13 mouse cellular contexts compared by ENCODE assay signal in genomic region chr4:102086336-102086735, GRCm38 (mm10).
"Had no signal": no experiment of that assay in that cellular context is flagged by ENCODE, and none has a peak within 500 bp of the region (broad histone marks: within the 10 kb centered on the region; RNA-seq: fewer than 3 reads in every experiment).

No protein-coding gene starts in this region.

- H3K4me2 ChIP-seq: liver, embryonic 12.5 days had no signal

- H3K4me3 ChIP-seq: kidney, embryonic 15.5 days; limb, embryonic 15.5 days; liver, embryonic 12.5 days; myocyte had no signal

- H3K4me1 ChIP-seq: liver, embryonic 12.5 days had no signal

- H3K27ac ChIP-seq: kidney, embryonic 15.5 days; limb, embryonic 15.5 days; liver, embryonic 12.5 days; midbrain, embryonic 10.5 days; neural tube, embryonic 15.5 days had no signal

- ATAC-seq: liver, embryonic 12.5 days had no signal

- DNase-seq: kidney, postnatal 4 days; lung, postnatal 10 days; lung, postnatal 4 days; midbrain, embryonic 14.5 days; right cerebral cortex, adult 18-20 months; right cerebral cortex, postnatal 25 days had no signal

- H3K9me3 ChIP-seq: kidney, embryonic 15.5 days; limb, embryonic 15.5 days; liver, embryonic 12.5 days; midbrain, embryonic 10.5 days; neural tube, embryonic 15.5 days had no signal

- H3K9ac ChIP-seq: kidney, embryonic 15.5 days; limb, embryonic 15.5 days; liver, embryonic 12.5 days; lung, embryonic 14.5 days had no signal

- H3K36me3 ChIP-seq: kidney, embryonic 15.5 days; limb, embryonic 15.5 days; liver, embryonic 12.5 days; midbrain, embryonic 10.5 days; neural tube, embryonic 15.5 days had no signal
